Mouse (Mus musculus) cortical plate, adult 2 months (tissue): ENCODE measurements around the gene Zdhhc1.

Source experiments
- CTCF ChIP-seq: fragments of 200-500 bp; IDR thresholded peaks from 2 replicates; pipeline ENCODE4 v1.5.1; 2011; ENCODE audit warnings: mild to moderate bottlenecking, control low read depth, low read length; ENCODE audit not compliant: insufficient read depth; ENCODE audit errors: extremely low read depth
- POLR2A ChIP-seq: fragments of 200-500 bp; IDR thresholded peaks from 2 replicates; pipeline ENCODE4 v1.6.1; 2011; ENCODE audit warnings: mild to moderate bottlenecking, low read length, control low read depth; ENCODE audit not compliant: insufficient read depth; ENCODE audit errors: extremely low read depth

DNA sequence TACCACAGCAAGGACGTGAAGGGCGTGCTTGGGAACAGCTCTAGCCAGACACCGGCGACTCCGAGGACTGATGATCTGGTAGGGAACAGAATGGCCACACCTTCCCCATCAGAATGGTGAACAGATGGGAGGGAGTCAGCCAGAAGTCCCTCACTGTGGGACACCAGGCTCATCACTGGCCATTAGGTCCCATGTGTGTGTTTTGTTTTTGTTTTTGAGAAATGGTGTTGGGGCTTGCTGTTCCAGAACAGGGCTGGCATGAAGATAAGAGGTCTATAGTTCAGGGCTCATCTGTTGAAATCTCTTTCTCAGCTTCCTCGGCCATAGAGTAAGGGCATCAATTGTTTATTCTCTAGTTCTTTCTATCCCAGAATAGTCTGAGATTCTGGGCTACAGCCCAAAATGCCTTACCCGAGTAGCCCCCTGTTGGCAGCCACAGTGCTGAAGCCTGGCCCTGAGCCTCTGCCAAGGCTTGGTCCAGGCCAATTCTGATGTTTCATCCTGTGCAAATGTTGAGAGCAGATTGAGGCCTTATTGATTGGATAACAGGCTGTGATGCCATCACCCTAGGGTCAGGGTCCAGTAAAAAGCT is 29.9 kb downstream of the Zdhhc1 start:
- TF ChIP-seq POLR2A (no peak), CTCF (no peak)
